Mouse (Mus musculus) urinary bladder, adult 18-20 months (tissue): ENCODE data around the gene Gm8764.
"Not testable (repeated sequence)": the region's sequence is repeated elsewhere in the genome, so short reads cannot be mapped to it uniquely, and the experiment has no call there.

Source experiments
- DNase-seq, 2 experiments: peaks; one replicate each; pipeline ENCODE4 v3.0.0; 2022; ENCODE audit warnings: low spot score in 2 of 2, mixed read lengths in 2 of 2

Gm8764 gene

GRCm38 (mm10) chr10:104159706-104160105 lies at the start of gene Gm8764:
Gene Gm8764 (plus strand): TSS chr10:104160006.
- DNase-seq: not testable (repeated sequence)

GRCm38 (mm10) chr10:104110044-104110443 lies 49.8 kb upstream of the Gm8764 start:
- no peak for DNase-seq

- DNase-seq: no peak
Measured at GRCm38 (mm10) chr10:104118312-104118711, 41.5 kb upstream of the Gm8764 start.

DNA sequence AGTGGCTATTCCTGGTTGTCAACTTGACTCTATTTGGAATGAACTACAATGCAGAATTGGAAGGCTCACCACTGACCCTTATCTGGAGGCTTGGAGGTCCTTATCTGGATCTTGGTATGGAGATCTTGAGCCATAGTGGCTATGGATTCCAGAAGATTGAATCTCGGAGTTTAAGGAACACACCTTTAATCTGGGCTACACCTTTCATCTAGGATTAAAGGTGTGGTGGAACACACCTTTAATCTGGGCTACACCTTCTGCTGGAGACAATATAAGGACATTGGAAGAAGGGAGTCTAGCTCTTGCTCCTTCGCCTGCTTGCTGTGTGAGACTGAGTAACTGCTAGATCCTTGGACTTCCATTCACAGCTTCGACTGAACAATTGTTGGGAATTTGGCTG lies 17.1 kb upstream of the Gm8764 start, which contains the start of gene Gm21293:
Gene Gm21293 (plus strand): TSS at position 301 of the 400 bp plus-strand sequence.
- DNase-seq: not testable (repeated sequence)

DNA sequence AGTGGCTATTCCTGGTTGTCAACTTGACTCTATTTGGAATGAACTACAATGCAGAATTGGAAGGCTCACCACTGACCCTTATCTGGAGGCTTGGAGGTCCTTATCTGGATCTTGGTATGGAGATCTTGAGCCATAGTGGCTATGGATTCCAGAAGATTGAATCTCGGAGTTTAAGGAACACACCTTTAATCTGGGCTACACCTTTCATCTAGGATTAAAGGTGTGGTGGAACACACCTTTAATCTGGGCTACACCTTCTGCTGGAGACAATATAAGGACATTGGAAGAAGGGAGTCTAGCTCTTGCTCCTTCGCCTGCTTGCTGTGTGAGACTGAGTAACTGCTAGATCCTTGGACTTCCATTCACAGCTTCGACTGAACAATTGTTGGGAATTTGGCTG lies 8.6 kb upstream of the Gm8764 start, which contains the start of gene Gm6763:
Gene Gm6763 (plus strand): TSS at position 301 of the 400 bp plus-strand sequence.
- not testable (repeated sequence) for DNase-seq

GRCm38 (mm10) chr10:104168215-104168614 lies 8.4 kb downstream of the Gm8764 start, which contains the start of gene Gm21304:
Gene Gm21304 (plus strand): TSS chr10:104168515.
- not testable (repeated sequence) for DNase-seq

DNA sequence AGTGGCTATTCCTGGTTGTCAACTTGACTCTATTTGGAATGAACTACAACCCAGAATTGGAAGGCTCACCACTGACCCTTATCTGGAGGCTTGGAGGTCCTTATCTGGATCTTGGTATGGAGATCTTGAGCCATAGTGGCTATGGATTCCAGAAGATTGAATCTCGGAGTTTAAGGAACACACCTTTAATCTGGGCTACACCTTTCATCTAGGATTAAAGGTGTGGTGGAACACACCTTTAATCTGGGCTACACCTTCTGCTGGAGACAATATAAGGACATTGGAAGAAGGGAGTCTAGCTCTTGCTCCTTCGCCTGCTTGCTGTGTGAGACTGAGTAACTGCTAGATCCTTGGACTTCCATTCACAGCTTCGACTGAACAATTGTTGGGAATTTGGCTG lies 16.9 kb downstream of the Gm8764 start, which contains the start of gene Gm21312:
Gene Gm21312 (plus strand): TSS at position 301 of the 400 bp plus-strand sequence.
- not testable (repeated sequence) for DNase-seq

GRCm38 (mm10) chr10:104185233-104185632 lies 25.4 kb downstream of the Gm8764 start, which contains the start of gene Gm20765:
Gene Gm20765 (plus strand): TSS chr10:104185533.
- DNase-seq: not testable (repeated sequence)

GRCm38 (mm10) chr10:104193742-104194141 lies 33.9 kb downstream of the Gm8764 start, which contains the start of gene Gm4340:
Gene Gm4340 (plus strand): TSS chr10:104194042.
- not testable (repeated sequence) for DNase-seq

DNA sequence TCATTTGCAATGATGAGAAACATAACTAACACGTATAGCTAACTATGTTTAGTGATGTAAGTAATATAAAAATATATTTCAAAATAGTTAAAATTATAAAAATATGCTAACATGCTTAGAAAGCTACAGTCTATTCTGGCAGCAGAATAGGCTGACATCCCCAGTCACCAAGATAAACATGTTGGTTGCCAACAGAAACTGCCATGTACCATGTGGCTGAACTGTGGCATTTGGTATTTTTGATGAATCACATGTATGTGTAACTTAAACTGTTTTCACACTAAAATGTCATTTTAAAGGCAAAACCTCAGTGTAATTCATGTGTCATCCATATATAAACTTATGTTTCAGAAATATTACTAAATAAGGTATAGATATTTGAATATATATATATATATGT lies 49.8 kb downstream of the Gm8764 start:
- no peak for DNase-seq

DNA sequence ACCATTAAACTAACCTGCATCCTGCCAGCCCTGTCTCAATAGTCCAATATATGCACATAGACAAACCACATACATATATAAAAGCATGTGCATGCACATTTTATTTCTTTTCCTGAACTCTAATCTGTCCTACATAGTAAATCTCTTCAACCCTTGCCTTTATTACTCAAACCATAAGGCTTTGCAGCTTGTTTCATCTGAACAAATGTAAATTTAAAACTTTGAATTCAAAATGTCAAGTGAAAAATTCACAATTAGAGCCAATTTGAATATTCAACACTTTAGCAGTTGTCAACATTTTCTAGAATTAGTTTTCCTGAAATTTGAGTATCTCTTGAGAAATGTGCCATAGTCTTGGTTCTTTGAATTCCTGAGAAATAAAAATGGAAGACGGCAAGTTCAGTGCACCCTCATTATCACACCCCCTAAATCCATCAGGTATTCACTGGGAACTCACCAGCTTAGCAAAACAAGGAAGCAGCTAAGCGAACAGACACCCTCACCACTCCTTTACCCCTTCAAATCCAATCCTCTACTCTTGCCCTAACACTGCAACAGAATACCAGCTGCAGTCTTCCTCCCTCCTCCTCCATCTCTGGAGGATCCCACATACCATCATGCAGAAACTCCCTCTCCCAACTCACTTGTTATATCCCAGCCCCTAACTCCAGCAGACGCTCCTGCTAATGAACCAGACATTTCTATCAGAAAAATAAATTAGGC lies 50.6 kb downstream of the Gm8764 start:
- DNase-seq: no peak
